Mouse (Mus musculus) heart, embryonic 14.5 days (tissue): ENCODE data around the gene H2-Q10. TPM values are rescaled to one million over a fixed set of nuclear protein-coding genes. Genes with fewer than 3 reads are reported as not detected.
"Not testable (repeated sequence)": the region's sequence is repeated elsewhere in the genome, so short reads cannot be mapped to it uniquely, and the experiment has no call there.

Experiments
- ATAC-seq: fragments of 200-750 bp; cut with Nextera tagmentation; 2 replicates; pipeline ENCODE4 v1.8.0; 2017; ENCODE audit warnings: low read depth, moderate TSS enrichment; ENCODE audit not compliant: insufficient number of reproducible peaks, insufficient read depth, low FRiP score
- H3K27ac ChIP-seq, 2 experiments: fragments of 200-500 bp in 1 of 2; fragments of 300-500 bp in 1 of 2; sonication (generic) in 1 of 2; replicated peaks in 1 of 2; 2 replicates each; pipeline ENCODE4 v1.5.1; 2012 to 2014; ENCODE audit warnings: low read depth in 2 of 2, low read length in 2 of 2, control low read depth in 1 of 2, mild to moderate bottlenecking in 1 of 2, mixed read lengths in 1 of 2; ENCODE audit not compliant: control insufficient read depth in 1 of 2, insufficient read depth in 1 of 2
- H3K27me3 ChIP-seq: fragments of 300-500 bp; sonication (generic); 2 replicates; pipeline ENCODE4 v1.6.1; 2014; ENCODE audit warnings: mild to moderate bottlenecking, low read length, control low read depth; ENCODE audit not compliant: control insufficient read depth, insufficient read depth
- H3K36me3 ChIP-seq: fragments of 300-500 bp; sonication (generic); 2 replicates; pipeline ENCODE4 v1.6.1; 2014; ENCODE audit warnings: mild to moderate bottlenecking, control low read depth, low read length, mixed read lengths; ENCODE audit not compliant: control insufficient read depth, insufficient read depth
- H3K4me1 ChIP-seq, 2 experiments: fragments of 200-500 bp in 1 of 2; fragments of 300-500 bp in 1 of 2; sonication (generic) in 1 of 2; 2 replicates each; pipeline ENCODE4 v1.6.1; 2012 to 2014; ENCODE audit warnings: low read length in 2 of 2, control low read depth in 1 of 2, mixed read lengths in 1 of 2; ENCODE audit not compliant: control insufficient read depth in 2 of 2, insufficient read depth in 2 of 2
- H3K4me2 ChIP-seq: fragments of 300-500 bp; sonication (generic); 2 replicates; pipeline ENCODE4 v1.6.1; 2014; ENCODE audit warnings: mild to moderate bottlenecking, low read length
- H3K4me3 ChIP-seq, 2 experiments: fragments of 200-500 bp in 1 of 2; fragments of 300-500 bp in 1 of 2; sonication (generic) in 1 of 2; 2 replicates each; pipeline ENCODE4 v1.5.1; 2012 to 2014; ENCODE audit warnings: low read length in 2 of 2, mild to moderate bottlenecking in 2 of 2, control low read depth in 1 of 2, low read depth in 1 of 2, moderate library complexity in 1 of 2; ENCODE audit not compliant: control insufficient read depth in 1 of 2, insufficient read depth in 1 of 2
- H3K9ac ChIP-seq: fragments of 300-500 bp; sonication (generic); 2 replicates; pipeline ENCODE4 v1.6.1; 2014; ENCODE audit warnings: mild to moderate bottlenecking, low read length
- H3K9me3 ChIP-seq: fragments of 300-500 bp; sonication (generic); 2 replicates; pipeline ENCODE4 v1.6.1; 2016; ENCODE audit warnings: low read length, control low read depth; ENCODE audit not compliant: control insufficient read depth
- WGBS: fragments of 180-500 bp; shearing (Covaris S2); extraction: QIAGEN DNeasy Blood & Tissue Kit; methylation state at CpG from one replicate; pipeline ENCODE4 v1.1.7; 2014; 5-methylcytosine and 5-hydroxymethylcytosine counted together
- polyA plus RNA-seq: library from polyadenylated mRNA; unstranded; fragments of >200 nt; fragmentation: Nextera tagmentation; extraction: Ambion mirVana; gene quantifications from 2 replicates; pipeline ENCODE4 v1.2.1, GENCODE M21; 2014

H2-Q10 gene
- 0.09 and 0.14 TPM in 2 replicates for polyA plus RNA-seq

GRCm38 (mm10) chr17:35469842-35470751, at the start of gene H2-Q10:
Gene H2-Q10 (plus strand): TSS chr17:35470089.
- WGBS = 1% methylated on average over 72 of the region's 80 CpGs
- H3K36me3 ChIP-seq = no peaks in the 10 kb centered on the region
- H3K9ac ChIP-seq = peak within 1 kb of the TSS; percentile 57; the same call in 1 of the 2 replicates
- peak within 1 kb of the TSS; percentile 30 to 50 for H3K4me3 ChIP-seq
- no peak for ATAC-seq
- peaks cover 0 to 9% of the 10 kb centered on the region in 2 experiments; a peak in 2 of 4 replicates for H3K4me1 ChIP-seq
- no peak within 1 kb of the TSS for H3K27ac ChIP-seq
- H3K9me3 ChIP-seq = no peaks in the 10 kb centered on the region
- peak within 1 kb of the TSS; percentile 87 for H3K4me2 ChIP-seq
- H3K27me3 ChIP-seq = peaks cover 34% of the 10 kb centered on the region

GRCm38 (mm10) chr17:35420206-35420810, 49.6 kb upstream of the H2-Q10 start:
- not testable (repeated sequence) for H3K9me3 ChIP-seq, ATAC-seq, H3K9ac ChIP-seq, H3K4me2 ChIP-seq, H3K4me3 ChIP-seq, H3K36me3 ChIP-seq, H3K27ac ChIP-seq, H3K4me1 ChIP-seq
- peaks cover 25% of the 10 kb centered on the region for H3K27me3 ChIP-seq
- WGBS = 12% methylated on average over 11 of the region's 11 CpGs

GRCm38 (mm10) chr17:35421331-35421730, 48.6 kb upstream of the H2-Q10 start:
- H3K4me3 ChIP-seq, H3K27ac ChIP-seq, ATAC-seq, H3K4me2 ChIP-seq, H3K4me1 ChIP-seq, H3K36me3 ChIP-seq, H3K9me3 ChIP-seq, H3K9ac ChIP-seq: not testable (repeated sequence)
- WGBS = 85% methylated on average over 4 of the region's 4 CpGs
- H3K27me3 ChIP-seq = peaks cover 31% of the 10 kb centered on the region

GRCm38 (mm10) chr17:35422360-35422759, 47.5 kb upstream of the H2-Q10 start:
- H3K9ac ChIP-seq, ATAC-seq, H3K4me1 ChIP-seq, H3K27ac ChIP-seq, H3K9me3 ChIP-seq, H3K4me3 ChIP-seq, H3K4me2 ChIP-seq, H3K36me3 ChIP-seq: not testable (repeated sequence)
- H3K27me3 ChIP-seq = peaks cover 31% of the 10 kb centered on the region
- WGBS = 81% methylated on average over 5 of the region's 5 CpGs

GRCm38 (mm10) chr17:35423131-35423810, 46.6 kb upstream of the H2-Q10 start:
- H3K27me3 ChIP-seq = peaks cover 29% of the 10 kb centered on the region
- H3K36me3 ChIP-seq, H3K27ac ChIP-seq, H3K4me1 ChIP-seq, ATAC-seq, H3K4me2 ChIP-seq, H3K9me3 ChIP-seq, H3K4me3 ChIP-seq, H3K9ac ChIP-seq: not testable (repeated sequence)
- 63% methylated on average over 3 of the region's 3 CpGs for WGBS

- not testable (repeated sequence) for H3K4me2 ChIP-seq, H3K4me1 ChIP-seq, H3K4me3 ChIP-seq, ATAC-seq, H3K36me3 ChIP-seq, H3K27ac ChIP-seq, H3K9ac ChIP-seq, H3K9me3 ChIP-seq
- WGBS = 79% methylated on average over 3 of the region's 3 CpGs
- H3K27me3 ChIP-seq = peaks cover 22% of the 10 kb centered on the region
Measured at GRCm38 (mm10) chr17:35424106-35424505, 45.8 kb upstream of the H2-Q10 start.

GRCm38 (mm10) chr17:35424624-35425416, 45.1 kb upstream of the H2-Q10 start, which contains the start of gene H2-Q6:
Gene H2-Q6 (plus strand): TSS chr17:35424850.
- not testable (repeated sequence) for H3K9me3 ChIP-seq, H3K27ac ChIP-seq, H3K9ac ChIP-seq, H3K4me1 ChIP-seq, H3K36me3 ChIP-seq
- peaks cover 16% of the 10 kb centered on the region for H3K27me3 ChIP-seq
- peak; percentile 20 for ATAC-seq
- H3K4me3 ChIP-seq = peak within 1 kb of the TSS; percentile 9 to 34
- WGBS = 2% methylated on average over 51 of the region's 66 CpGs
- peak within 1 kb of the TSS; percentile 66 for H3K4me2 ChIP-seq
